Mouse (Mus musculus) gastrocnemius, adult 2 months (tissue): ENCODE data around the gene Themis. TPM values are rescaled to one million over a fixed set of nuclear protein-coding genes. Genes with fewer than 3 reads are reported as not detected.

ENCODE experiments used
- DNase-seq: peaks from one replicate; pipeline ENCODE4 v3.0.0; 2022
- H3K27ac ChIP-seq: fragments of 200-600 bp; 2 replicates; pipeline ENCODE4 v1.8.1; 2022; ENCODE audit warnings: mild to moderate bottlenecking
- H3K4me3 ChIP-seq: fragments of 200-600 bp; 2 replicates; pipeline ENCODE4 v1.8.1; 2022; ENCODE audit warnings: mild to moderate bottlenecking, moderate library complexity
- CTCF ChIP-seq: fragments of 200-600 bp; IDR thresholded peaks from 2 replicates; pipeline ENCODE4 v1.8.1; 2022; ENCODE audit warnings: antibody characterized with exemption, mild to moderate bottlenecking, moderate library complexity
- intact Hi-C: fragments of 180-260 bp; cut with DNase I; formaldehyde crosslinking; loops from one replicate; pipeline ENCODE4 v1.15.1; 2025
- total RNA-seq, 2 experiments: library from RNA; stranded (reverse); gene quantifications; 2 replicates each; pipeline ENCODE4 v1.2.3; 2021

Gene Themis
- total RNA-seq, 2 experiments from 2014 or later, result not detected

DNA sequence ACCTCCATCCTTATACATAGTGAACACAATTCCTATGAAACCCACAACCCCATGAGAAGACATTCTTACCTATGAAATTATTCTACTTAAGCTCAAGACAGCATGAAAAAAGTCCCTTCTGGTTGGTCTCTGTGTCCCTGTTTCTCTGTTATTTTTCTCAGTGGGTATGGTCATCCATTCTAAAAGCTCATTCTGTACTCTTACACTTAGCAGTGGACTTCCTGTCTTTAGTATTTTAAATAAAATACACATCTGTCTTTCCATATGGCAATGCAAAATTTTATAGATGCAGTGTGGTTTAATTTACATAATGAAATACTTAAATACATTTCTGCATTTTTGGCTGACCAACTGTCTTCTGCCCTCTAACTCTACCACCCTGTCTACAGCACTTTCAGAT, 30.0 kb downstream of the Themis start:
- H3K4me3 ChIP-seq, result no peak overlapping the region

GRCm38 (mm10) chr10:28721828-28722227, 53.7 kb downstream of the Themis start:
- intact Hi-C loops, result no loop called here
- no peak for TF ChIP-seq CTCF
- no peak overlapping the region for H3K27ac ChIP-seq
- no peak overlapping the region for H3K4me3 ChIP-seq
- no peak for DNase-seq

More for the DNA sequence above, 30.0 kb downstream of the Themis start:
- no peak for TF ChIP-seq CTCF
- intact Hi-C loops, result no loop called here
- no peak overlapping the region for H3K27ac ChIP-seq
- no peak for DNase-seq

- TF ChIP-seq CTCF, result no peak
- H3K4me3 ChIP-seq, result no peak overlapping the region
- intact Hi-C loops, result no loop called here
- H3K27ac ChIP-seq, result no peak overlapping the region
- DNase-seq, result no peak
These were observed 55.1 kb downstream of the Themis start for GRCm38 (mm10) chr10:28723266-28723665.

DNA sequence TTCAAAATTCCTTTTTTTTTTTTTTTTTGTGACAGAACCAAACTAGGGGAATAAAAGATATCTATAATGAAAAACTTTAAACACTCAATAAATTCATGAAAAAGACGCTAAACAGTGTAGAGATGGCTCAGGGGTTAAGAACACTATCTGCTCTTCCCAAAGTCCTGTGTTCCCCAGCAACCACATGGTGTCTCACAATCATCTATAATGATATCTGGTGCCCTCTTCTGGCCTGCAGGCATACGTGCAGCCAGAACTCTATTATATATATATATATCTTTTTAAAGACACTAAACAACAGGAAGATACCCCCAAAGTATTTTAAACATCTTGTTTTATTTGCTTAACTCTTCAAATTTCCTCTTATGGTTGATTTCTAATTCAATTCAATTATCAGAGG, 62.0 kb downstream of the Themis start:
- Histone ChIP-seq H3K4me3 (no peak overlapping the region), H3K27ac (no peak overlapping the region)
- no peak for DNase-seq
- intact Hi-C loops, result no loop called here
- TF ChIP-seq CTCF, result peak; percentile 58

- no peak overlapping the region for H3K4me3 ChIP-seq
- TF ChIP-seq CTCF, result no peak
- H3K27ac ChIP-seq, result no peak overlapping the region
- DNase-seq, result no peak
- intact Hi-C loops, result no loop called here
These were observed 69.8 kb downstream of the Themis start for GRCm38 (mm10) chr10:28737953-28738352.

GRCm38 (mm10) chr10:28746426-28746825, 78.3 kb downstream of the Themis start:
- no peak overlapping the region for H3K27ac ChIP-seq
- DNase-seq, result no peak
- intact Hi-C loops, result no loop called here
- no peak overlapping the region for H3K4me3 ChIP-seq
- TF ChIP-seq CTCF, result no peak

- TF ChIP-seq CTCF, result no peak
- Histone ChIP-seq H3K4me3 (no peak overlapping the region), H3K27ac (no peak overlapping the region)
- intact Hi-C loops, result no loop called here
- no peak for DNase-seq
These were observed 85.2 kb downstream of the Themis start for GRCm38 (mm10) chr10:28753321-28753720.

DNA sequence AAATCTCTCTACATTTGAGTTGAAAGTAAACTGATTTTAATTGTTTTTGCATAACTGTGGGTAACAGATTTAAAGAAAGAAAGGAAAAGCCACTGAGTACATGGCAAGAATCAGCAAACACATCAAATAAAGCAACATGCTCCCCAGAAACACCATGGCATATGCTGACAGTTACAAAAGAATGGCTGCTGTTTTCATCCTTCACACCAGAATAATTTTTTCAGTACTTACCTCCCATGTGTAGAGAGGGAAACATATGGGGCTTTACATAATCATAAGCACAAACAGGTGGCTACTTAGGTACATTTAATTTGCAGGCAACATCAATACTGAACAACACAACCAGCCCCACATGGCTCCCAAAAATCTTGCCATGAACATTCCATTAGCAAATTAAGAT, 86.8 kb downstream of the Themis start:
- TF ChIP-seq CTCF, result no peak
- no peak overlapping the region for H3K27ac ChIP-seq
- intact Hi-C loops, result no loop called here
- no peak for DNase-seq
- H3K4me3 ChIP-seq, result no peak overlapping the region

GRCm38 (mm10) chr10:28776777-28777402, 108.7 kb downstream of the Themis start:
- TF ChIP-seq CTCF, result no peak
- H3K4me3 ChIP-seq, result no peak overlapping the region
- intact Hi-C loops, result no loop called here

GRCm38 (mm10) chr10:28799469-28799868, 131.3 kb downstream of the Themis start:
- DNase-seq, result no peak
- intact Hi-C loops, result no loop called here
- no peak overlapping the region for H3K4me3 ChIP-seq
- TF ChIP-seq CTCF, result no peak
- no peak overlapping the region for H3K27ac ChIP-seq

More at GRCm38 (mm10) chr10:28776777-28777402, 108.7 kb downstream of the Themis start:
- DNase-seq, result no peak
- no peak overlapping the region for H3K27ac ChIP-seq

DNA sequence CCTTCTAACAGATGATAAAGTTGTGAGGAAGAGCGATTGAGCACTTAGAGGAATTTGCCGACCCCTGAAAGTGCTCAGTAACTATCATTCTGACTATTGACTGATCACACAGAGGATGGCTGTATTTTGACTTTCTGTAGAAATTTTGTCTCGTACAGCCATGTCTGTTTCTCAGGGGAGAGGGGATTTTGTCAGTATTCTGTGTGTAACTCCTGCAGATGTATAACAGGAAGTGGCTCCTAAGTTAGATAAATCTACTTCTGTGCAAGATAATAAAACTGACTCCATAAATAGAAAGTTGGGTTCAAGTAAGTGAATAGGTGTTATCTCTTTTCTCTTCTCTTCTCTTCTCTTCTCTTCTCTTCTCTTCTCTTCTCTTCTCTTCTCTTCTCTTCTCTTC, 137.0 kb downstream of the Themis start:
- no peak for DNase-seq
- no peak overlapping the region for H3K27ac ChIP-seq
- TF ChIP-seq CTCF, result no peak
- intact Hi-C loops, result no loop called here
- no peak overlapping the region for H3K4me3 ChIP-seq

GRCm38 (mm10) chr10:28811928-28812570, 143.9 kb downstream of the Themis start:
- no peak for TF ChIP-seq CTCF
- no peak overlapping the region for H3K4me3 ChIP-seq
- no peak overlapping the region for H3K27ac ChIP-seq
- DNase-seq, result no peak
- intact Hi-C loops, result no loop called here

- TF ChIP-seq CTCF, result no peak
- intact Hi-C loops, result no loop called here
- Histone ChIP-seq H3K27ac (no peak overlapping the region), H3K4me3 (no peak overlapping the region)
- no peak for DNase-seq
These were observed 144.4 kb downstream of the Themis start for GRCm38 (mm10) chr10:28812571-28812936.

DNA sequence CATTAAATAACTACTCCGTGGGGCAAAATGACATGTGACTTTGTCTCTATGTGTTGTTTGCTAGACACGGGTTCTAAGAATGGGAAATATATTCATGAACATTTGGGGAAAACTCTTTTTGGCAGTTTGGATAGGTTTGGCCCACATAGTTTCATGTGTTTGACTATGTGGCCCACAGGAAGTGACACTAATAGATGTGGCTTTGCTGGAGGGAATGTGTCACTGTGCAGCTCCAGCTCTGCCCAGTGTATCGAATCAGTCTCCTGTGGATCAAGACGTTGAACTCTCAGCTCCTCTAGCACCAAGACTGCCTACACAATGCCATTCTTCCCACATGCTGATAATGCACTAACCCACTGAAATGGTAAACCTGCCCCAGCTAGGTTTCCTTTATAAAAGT, 148.0 kb downstream of the Themis start:
- intact Hi-C loops, result no loop called here
- no peak for TF ChIP-seq CTCF
- H3K4me3 ChIP-seq, result no peak overlapping the region
- no peak for DNase-seq
- H3K27ac ChIP-seq, result no peak overlapping the region
